Mouse (Mus musculus) liver, embryonic 15.5 days (tissue): ENCODE measurements at regions not wholly inside any gene's neighbourhood (a gene's known extent, or its start where the extent isn't known, plus 50 kb on each side); places are given as distances from the start of the nearest gene placed in this dataset.

Experiments
- ATAC-seq: fragments of 200-750 bp; cut with Nextera tagmentation; 2 replicates; pipeline ENCODE4 v1.8.0; 2017; ENCODE audit warnings: moderate number of reproducible peaks, mild to moderate bottlenecking, moderate library complexity; ENCODE audit not compliant: insufficient read depth
- H3K27ac ChIP-seq: fragments of 300-500 bp; sonication (generic); replicated peaks from 2 replicates; pipeline ENCODE4 v1.5.1; 2015; ENCODE audit warnings: mild to moderate bottlenecking, inconsistent platforms
- H3K27me3 ChIP-seq: fragments of 300-500 bp; sonication (generic); 2 replicates; pipeline ENCODE4 v1.6.1; 2015; ENCODE audit warnings: mild to moderate bottlenecking, inconsistent platforms
- H3K36me3 ChIP-seq: fragments of 300-500 bp; sonication (generic); replicated peaks from 2 replicates; pipeline ENCODE4 v1.6.1; 2015; ENCODE audit warnings: moderate library complexity, mild to moderate bottlenecking, inconsistent platforms
- H3K4me1 ChIP-seq: fragments of 300-500 bp; sonication (generic); replicated peaks from 2 replicates; pipeline ENCODE4 v1.6.1; 2015; ENCODE audit warnings: inconsistent platforms
- H3K4me2 ChIP-seq: fragments of 300-500 bp; sonication (generic); 2 replicates; pipeline ENCODE4 v1.6.1; 2015; ENCODE audit warnings: moderate library complexity, mild to moderate bottlenecking, inconsistent platforms
- H3K4me3 ChIP-seq: fragments of 300-500 bp; sonication (generic); replicated peaks from 2 replicates; pipeline ENCODE4 v1.5.1; 2015; ENCODE audit warnings: mild to moderate bottlenecking, inconsistent platforms
- H3K9ac ChIP-seq: fragments of 300-500 bp; sonication (generic); 2 replicates; pipeline ENCODE4 v1.6.1; 2015; ENCODE audit warnings: moderate library complexity, mild to moderate bottlenecking, inconsistent platforms
- H3K9me3 ChIP-seq: fragments of 300-500 bp; sonication (generic); replicated peaks from 2 replicates; pipeline ENCODE4 v1.6.1; 2016; ENCODE audit warnings: inconsistent platforms
- WGBS: fragments of 180-500 bp; shearing (Covaris S2); methylation state at CpG from one replicate; pipeline ENCODE4 v1.1.7; 2015; ENCODE audit warnings: mixed read lengths; ENCODE audit not compliant: insufficient replicate concordance; 5-methylcytosine and 5-hydroxymethylcytosine counted together

DNA sequence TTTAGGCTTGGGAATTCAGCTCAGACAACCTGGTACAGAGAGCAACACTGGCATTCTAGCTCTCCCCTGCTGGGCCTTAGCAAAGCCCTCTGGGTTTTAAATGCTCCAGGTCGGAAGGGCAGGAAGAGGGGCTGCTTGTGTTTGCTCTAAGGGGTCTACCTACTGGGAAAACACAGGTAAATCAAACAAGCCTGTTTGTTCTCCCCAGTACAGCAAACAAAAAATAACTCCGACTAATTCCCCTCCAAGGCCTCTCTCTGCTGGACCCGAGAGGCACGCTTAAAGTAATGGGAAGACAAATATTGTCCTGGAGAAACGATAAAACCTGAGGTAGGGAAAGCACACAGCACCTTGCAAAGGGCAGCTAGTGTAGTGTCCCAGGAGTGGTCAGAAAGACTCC lies 118.4 kb downstream of the Rplp1 start:
- H3K4me2 ChIP-seq: no peak overlapping the region
- no peaks in the 10 kb centered on the region for H3K27me3 ChIP-seq
- no peaks in the 10 kb centered on the region for H3K9me3 ChIP-seq
- no peaks in the 10 kb centered on the region for H3K36me3 ChIP-seq
- H3K9ac ChIP-seq: no peak overlapping the region
- no peak overlapping the region for H3K4me3 ChIP-seq
- H3K27ac ChIP-seq: no peak overlapping the region
- WGBS: 49% methylated on average over 5 of the region's 5 CpGs
- H3K4me1 ChIP-seq: no peaks in the 10 kb centered on the region
- ATAC-seq: no peak

DNA sequence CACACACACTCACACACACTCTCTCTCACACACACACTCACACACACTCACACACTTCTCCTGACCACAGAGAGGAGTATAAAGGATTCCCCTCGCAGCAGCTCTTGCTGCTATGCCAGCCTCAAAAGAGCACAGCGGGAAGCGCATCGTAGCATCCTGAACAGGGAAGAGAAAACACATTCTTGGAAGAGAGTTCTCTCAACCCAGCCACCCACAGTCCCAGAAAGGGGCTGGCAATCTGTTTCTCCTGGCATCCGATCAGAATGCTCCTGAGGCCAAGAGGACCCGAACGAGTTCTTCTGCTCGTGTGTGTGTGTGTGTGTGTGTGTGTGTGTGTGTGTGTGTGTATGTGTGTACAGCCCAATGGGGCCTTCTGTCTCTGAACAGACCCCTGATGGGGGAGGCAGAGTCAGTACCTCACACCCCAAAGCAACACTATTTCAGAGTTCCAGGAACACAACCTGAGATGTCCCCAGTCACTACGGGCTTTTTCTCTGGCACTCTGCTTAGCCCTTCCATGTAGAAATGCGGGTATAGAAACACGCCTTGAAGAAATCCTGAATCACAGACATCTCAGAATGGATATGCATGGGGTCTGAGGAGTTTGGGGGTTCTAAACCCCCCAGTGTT lies 122.8 kb downstream of the Rplp1 start:
- ATAC-seq: no peak
- Histone ChIP-seq H3K4me1 (no peaks in the 10 kb centered on the region), H3K9ac (no peak overlapping the region), H3K36me3 (no peaks in the 10 kb centered on the region), H3K27me3 (no peaks in the 10 kb centered on the region), H3K4me2 (no peak overlapping the region), H3K27ac (no peak overlapping the region), H3K9me3 (no peaks in the 10 kb centered on the region), H3K4me3 (no peak overlapping the region)
- WGBS: 68% methylated on average over 11 of the region's 11 CpGs

DNA sequence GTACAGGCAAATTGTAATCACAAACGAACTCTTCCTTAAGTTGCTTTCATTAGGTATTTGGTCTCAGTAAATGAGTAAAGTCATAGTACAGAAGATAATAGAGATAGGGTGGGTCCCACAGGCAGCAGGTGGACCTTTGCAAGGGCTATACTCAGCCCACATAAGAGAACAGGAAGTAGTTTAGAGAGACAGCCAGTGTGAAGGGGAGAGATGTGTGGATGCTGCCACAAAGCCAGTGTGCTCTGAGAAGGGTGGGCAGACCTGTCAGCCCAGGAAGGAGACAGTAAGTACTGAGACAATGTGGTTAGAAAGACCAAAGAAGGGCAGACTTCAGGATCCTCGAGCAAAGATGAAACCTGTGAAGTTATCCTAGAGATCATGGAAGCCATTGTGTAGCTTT lies 123.5 kb downstream of the Rplp1 start:
- WGBS: 43% methylated on average over 2 of the region's 2 CpGs
- no peak overlapping the region for H3K27ac ChIP-seq
- no peak overlapping the region for H3K4me2 ChIP-seq

DNA sequence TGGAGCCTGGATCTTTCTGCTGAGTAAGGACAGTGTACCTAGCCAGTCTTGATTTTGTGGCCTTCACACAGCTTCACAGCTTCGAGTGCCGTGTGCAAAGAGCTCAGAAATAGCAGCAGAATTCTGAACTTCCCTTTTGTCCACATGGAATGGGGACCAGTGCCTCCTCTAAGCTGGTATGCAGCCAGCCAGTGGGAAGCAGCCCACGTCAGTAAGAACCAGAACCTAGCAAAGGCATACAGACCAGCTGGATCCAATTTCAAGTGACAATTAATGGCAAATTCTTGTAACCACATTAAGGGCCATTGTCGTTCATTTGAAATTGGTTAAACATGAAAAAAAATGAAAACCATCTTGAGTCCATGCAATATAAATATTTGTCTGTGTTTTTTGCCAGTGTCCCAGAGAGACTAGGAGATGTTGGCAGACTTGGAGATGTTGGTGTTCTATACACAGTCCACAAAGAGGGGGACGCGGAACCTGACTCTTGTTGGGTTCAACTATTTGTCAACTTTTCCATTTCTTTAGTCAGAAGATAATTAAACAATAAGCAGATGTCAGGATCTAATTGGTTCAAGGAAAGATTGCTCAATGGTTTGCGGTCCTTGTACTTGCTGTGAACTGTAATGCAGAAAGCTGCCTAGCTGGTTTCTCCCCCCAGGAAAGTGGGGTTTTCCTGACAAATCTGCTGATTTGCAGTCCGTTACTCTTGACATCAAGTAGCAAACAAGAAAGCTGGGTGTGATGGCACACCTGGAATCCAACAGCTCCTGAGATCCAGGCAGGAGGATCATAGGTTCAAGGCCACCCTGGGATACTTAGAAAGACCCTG lies 125.1 kb downstream of the Rplp1 start:
- Histone ChIP-seq H3K27ac (no peak overlapping the region), H3K9ac (no peak overlapping the region), H3K4me3 (no peak overlapping the region), H3K36me3 (no peaks in the 10 kb centered on the region), H3K4me1 (no peaks in the 10 kb centered on the region), H3K27me3 (no peaks in the 10 kb centered on the region), H3K4me2 (no peak overlapping the region), H3K9me3 (no peaks in the 10 kb centered on the region)
- no peak for ATAC-seq
- 61% methylated on average over 8 of the region's 8 CpGs for WGBS

More for the DNA sequence above, 123.5 kb downstream of the Rplp1 start:
- Histone ChIP-seq H3K4me1 (no peaks in the 10 kb centered on the region), H3K9ac (no peak overlapping the region), H3K27me3 (no peaks in the 10 kb centered on the region), H3K9me3 (no peaks in the 10 kb centered on the region), H3K36me3 (no peaks in the 10 kb centered on the region), H3K4me3 (no peak overlapping the region)
- no peak for ATAC-seq

DNA sequence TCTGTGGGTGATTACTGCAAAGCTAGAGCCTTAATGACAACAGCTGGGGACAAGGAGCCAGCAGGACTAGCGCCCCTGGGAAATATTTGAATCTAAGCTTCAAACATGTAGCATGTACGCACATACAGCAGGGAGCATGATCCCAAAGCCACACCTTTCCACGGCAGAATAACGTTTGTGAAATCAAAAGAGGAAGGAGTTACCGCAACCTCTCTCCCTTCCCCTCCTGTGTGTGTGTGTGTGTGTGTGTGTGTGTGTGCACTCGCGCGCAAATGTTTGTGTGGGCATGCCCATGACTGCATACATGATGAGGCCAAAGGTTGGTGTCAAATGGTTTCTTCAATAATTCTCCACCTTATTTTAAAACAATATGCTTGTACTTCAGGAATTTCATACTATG lies 132.9 kb downstream of the Rplp1 start:
- no peaks in the 10 kb centered on the region for H3K4me1 ChIP-seq
- H3K27ac ChIP-seq: no peak overlapping the region
- no peak overlapping the region for H3K4me2 ChIP-seq
- ATAC-seq: no peak
- no peaks in the 10 kb centered on the region for H3K36me3 ChIP-seq
- H3K9me3 ChIP-seq: no peaks in the 10 kb centered on the region
- 45% methylated on average over 8 of the region's 8 CpGs for WGBS
- H3K4me3 ChIP-seq: no peak overlapping the region
- no peak overlapping the region for H3K9ac ChIP-seq
- no peaks in the 10 kb centered on the region for H3K27me3 ChIP-seq

DNA sequence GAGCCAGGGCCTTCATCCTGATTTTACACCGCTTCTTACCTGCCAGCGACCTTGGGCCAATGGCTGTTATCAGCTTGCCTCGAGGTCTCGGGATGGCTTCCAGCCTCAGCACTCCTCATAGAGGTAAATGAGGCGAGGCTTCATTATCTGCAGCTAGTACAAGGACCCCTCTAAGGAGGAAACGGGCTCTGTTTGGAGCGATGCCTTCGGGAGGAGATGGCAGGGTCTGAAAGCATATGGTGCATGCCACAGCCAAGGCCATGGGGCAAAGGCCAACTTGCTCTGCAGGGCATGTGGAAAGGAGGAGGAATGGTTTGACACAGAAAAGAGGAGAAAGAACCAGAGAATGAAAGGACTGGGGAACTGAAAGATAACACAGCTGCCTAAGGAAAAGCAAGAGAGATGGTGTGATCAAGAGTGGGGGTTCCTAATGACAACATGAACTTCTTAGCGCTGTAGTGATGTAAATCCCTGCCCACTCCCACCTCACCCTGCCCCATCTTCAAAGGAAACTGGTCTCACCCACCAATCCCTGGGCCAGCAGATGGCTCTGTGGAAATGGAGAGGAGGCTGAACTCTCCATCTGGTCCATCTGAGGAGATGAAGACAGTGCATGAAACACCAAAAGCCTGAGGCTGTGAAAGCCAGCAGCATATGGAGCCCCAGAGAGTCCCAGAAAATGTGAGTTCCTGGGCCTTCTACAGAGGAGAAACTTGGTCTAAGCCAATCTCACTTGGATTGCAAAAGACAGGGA lies 134.0 kb downstream of the Rplp1 start:
- no peak overlapping the region for H3K4me2 ChIP-seq
- no peak overlapping the region for H3K27ac ChIP-seq
- H3K27me3 ChIP-seq: no peaks in the 10 kb centered on the region
- no peaks in the 10 kb centered on the region for H3K36me3 ChIP-seq
- no peak for ATAC-seq
- WGBS: 69% methylated on average over 9 of the region's 9 CpGs
- H3K9ac ChIP-seq: no peak overlapping the region
- no peaks in the 10 kb centered on the region for H3K4me1 ChIP-seq
- H3K9me3 ChIP-seq: no peaks in the 10 kb centered on the region
- no peak overlapping the region for H3K4me3 ChIP-seq

DNA sequence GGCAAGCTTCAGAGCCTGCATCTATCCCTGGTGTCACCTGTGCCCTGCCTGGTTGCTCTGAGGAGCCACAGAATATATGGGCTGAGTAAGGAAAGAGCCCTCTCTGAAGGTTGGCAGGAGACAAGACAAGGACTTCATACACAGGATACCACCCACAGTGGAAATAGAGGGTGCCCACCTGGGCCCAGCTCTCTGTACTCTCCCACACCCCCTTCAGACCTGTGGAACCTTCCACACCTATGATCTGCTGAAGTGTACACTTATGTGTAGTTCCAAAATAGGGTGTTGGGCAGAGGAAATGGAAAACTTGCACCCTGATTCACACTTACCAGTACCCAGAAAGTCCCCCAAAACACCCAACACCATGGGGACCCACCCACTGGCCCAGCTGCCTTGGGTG lies 135.2 kb downstream of the Rplp1 start:
- Histone ChIP-seq H3K4me2 (no peak overlapping the region), H3K27ac (no peak overlapping the region), H3K4me1 (no peaks in the 10 kb centered on the region), H3K9ac (no peak overlapping the region), H3K9me3 (no peaks in the 10 kb centered on the region), H3K36me3 (no peaks in the 10 kb centered on the region), H3K4me3 (no peak overlapping the region), H3K27me3 (no peaks in the 10 kb centered on the region)
- no peak for ATAC-seq

DNA sequence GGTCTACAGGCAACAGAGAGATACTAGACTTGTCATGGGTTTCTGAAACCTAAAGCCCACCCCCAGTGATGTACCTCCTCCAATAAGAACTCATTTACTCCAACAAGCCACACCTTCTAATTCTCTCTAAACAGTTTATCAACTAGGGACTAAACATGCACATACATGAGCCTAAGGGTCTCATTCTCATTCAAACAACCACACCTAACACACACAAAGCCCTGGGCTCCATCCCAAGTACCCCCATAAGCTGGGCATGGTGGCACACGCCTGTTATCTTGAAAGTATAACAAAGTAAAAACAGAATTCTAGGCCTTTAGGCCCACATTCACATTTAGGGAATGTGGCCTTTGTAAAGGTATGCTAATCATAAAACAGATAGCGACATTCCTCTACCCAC lies 137.9 kb downstream of the Rplp1 start:
- Histone ChIP-seq H3K4me3 (no peak overlapping the region), H3K9ac (no peak overlapping the region), H3K27me3 (no peaks in the 10 kb centered on the region), H3K36me3 (no peaks in the 10 kb centered on the region), H3K9me3 (no peaks in the 10 kb centered on the region), H3K4me2 (no peak overlapping the region), H3K4me1 (no peaks in the 10 kb centered on the region), H3K27ac (no peak overlapping the region)
- no peak for ATAC-seq
- 54% methylated on average over 2 of the region's 2 CpGs for WGBS

DNA sequence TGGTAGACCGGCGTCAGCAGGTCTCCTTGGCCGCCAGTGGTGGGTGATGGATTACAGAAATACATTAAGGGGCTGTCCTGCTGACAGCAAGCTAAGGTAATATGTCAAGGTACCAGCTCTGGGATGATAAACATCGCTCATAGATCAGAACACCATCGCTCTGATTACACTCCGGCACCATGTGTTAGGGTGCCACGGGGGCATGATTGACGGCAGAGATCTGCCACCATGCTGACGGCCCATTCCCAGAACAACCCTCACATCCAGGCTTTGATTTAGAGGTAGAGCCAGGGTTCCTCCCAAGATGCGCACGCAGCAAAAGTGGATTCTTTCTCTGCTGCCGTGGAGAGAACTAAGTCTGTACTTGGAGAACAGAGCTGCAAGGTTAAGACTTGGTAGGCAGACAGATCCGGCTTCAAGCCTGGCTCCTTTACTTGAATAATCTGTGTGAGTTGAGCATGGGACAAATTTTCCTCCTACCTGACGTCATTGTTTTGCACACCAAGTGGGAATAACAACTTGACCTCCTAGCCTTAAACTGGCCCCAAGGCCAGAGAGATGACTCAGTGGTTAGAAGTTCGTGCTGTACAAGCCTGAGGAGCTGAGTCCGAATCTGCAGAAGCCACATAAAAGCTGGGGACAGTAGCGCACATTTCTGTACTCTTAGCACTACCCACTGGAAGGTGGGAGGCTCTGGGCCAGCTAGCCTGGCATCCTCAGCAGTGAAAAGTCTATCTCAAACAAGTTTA lies 144.0 kb downstream of the Rplp1 start:
- no peaks in the 10 kb centered on the region for H3K36me3 ChIP-seq
- H3K9me3 ChIP-seq: no peaks in the 10 kb centered on the region
- no peak for ATAC-seq
- H3K4me3 ChIP-seq: no peak overlapping the region
- no peaks in the 10 kb centered on the region; the same call in 1 of the 2 replicates for H3K27me3 ChIP-seq
- no peaks in the 10 kb centered on the region for H3K4me1 ChIP-seq
- WGBS: 64% methylated on average over 17 of the region's 17 CpGs
- H3K27ac ChIP-seq: no peak overlapping the region
- H3K4me2 ChIP-seq: no peak overlapping the region
- H3K9ac ChIP-seq: no peak overlapping the region

DNA sequence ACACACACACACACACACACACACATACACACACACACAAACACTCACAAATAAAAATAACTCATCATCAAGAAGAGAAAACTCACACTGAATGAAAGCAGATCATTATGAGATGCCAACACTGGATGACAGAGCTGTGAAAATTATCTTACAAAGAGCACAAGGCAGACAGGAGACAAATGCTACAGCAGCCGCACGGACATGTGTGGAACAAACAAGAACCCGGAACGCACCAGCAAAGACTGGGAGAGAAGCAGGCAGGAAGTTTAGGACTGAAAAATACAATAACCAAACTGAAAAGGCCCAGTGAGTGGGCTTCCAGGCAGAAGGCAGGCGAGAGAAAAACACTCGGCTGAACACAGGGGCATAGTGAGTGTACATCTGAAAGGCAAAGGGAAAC lies 148.2 kb downstream of the Rplp1 start:
- no peak for ATAC-seq
- Histone ChIP-seq H3K9ac (no peak overlapping the region), H3K27me3 (no peaks in the 10 kb centered on the region; the same call in 1 of the 2 replicates), H3K9me3 (no peaks in the 10 kb centered on the region), H3K4me1 (no peaks in the 10 kb centered on the region), H3K36me3 (no peaks in the 10 kb centered on the region), H3K4me3 (no peak overlapping the region), H3K4me2 (no peak overlapping the region), H3K27ac (no peak overlapping the region)
- WGBS: 66% methylated on average over 6 of the region's 6 CpGs

DNA sequence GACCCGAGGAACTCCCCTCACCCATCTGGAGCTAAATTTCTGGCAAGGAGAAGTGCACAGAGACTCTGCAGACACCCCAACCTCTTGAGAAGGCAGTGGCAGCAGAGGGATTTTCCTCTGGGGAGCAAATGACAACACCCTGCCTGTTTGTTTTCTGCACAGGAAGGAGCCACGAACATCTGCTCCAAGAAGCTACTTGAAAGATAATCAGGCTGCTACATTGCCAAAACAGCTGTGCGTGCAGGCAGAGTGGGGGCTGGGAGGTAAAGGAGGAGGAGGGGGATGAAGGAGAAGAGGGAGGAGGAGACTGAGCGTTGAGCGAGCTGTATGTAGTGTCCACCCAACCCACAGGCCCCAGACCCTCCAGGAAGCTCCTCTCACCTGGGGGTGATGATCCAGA lies 149.0 kb downstream of the Rplp1 start:
- no peak overlapping the region for H3K4me2 ChIP-seq
- 43% methylated on average over 5 of the region's 5 CpGs for WGBS
- H3K9ac ChIP-seq: no peak overlapping the region
- H3K27me3 ChIP-seq: no peaks in the 10 kb centered on the region; the same call in 1 of the 2 replicates
- H3K36me3 ChIP-seq: no peaks in the 10 kb centered on the region
- H3K9me3 ChIP-seq: no peaks in the 10 kb centered on the region
- H3K4me3 ChIP-seq: no peak overlapping the region
- no peak for ATAC-seq
- no peak overlapping the region for H3K27ac ChIP-seq
- no peaks in the 10 kb centered on the region for H3K4me1 ChIP-seq
